Mouse (Mus musculus): Measurements from ENCODE around the gene Gli1. TPM values are rescaled to one million over a fixed set of nuclear protein-coding genes. Genes with fewer than 3 reads are reported as not detected.

The Gli1 gene
- polyA plus RNA-seq, 1 experiment: 19.8 TPM

DNA sequence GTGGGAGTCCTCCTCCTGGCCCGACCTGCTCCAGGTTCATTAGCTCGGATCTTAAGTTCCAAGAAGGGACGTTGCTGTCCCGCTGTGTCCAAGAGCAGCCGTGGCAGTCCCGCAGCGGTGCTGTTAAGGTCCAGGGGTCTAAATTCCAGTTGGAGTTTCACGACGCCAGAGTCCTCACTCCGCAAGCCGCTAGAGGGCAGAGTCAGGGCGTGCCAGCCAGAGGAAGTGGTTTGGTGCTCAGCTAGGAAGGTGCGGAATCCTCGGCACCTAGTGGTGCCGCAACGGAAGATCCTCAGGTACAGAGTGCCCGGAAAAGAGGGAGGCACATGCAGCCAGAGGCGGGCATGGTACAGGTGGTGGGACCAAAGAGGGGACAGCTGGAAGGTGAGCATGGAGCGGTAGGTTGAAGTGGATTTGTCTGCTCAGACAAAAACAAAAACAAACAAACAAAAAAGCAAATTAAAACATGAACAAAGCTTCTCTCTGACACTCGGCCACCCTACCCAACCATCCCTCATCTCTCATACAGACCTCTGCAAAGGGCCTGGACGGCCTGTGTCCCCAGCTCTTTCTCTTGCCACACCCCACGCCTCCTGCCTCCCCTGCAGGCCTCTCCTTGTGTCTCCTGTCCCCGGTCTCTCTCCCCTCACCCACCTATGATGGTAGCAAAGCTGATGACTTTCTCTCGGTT is 9.0 kb upstream of the Gli1 start:
- no peaks in the 10 kb centered on the region for H3K4me1 ChIP-seq (ENCODE audit: control insufficient read depth, insufficient read depth, low read length)
- no peaks in the 10 kb centered on the region for H3K36me3 ChIP-seq (ENCODE audit: control insufficient read depth, insufficient read depth, low read length, poor library complexity, severe bottlenecking)
- TF ChIP-seq CTCF (IDR thresholded peaks at IDR 0.05; ENCODE audit: low read depth, low read length) (peak; percentile 98), EP300 (IDR thresholded peaks at IDR 0.05; ENCODE audit: insufficient read depth, low read depth, low read length) (no peak)
- H3K4me3 ChIP-seq (ENCODE audit: low read depth, low read length): peak overlapping the region; percentile 58
- H3K27me3 ChIP-seq (ENCODE audit: control insufficient read depth, insufficient read depth, low read length, poor library complexity, severe bottlenecking): no peaks in the 10 kb centered on the region
- H3K27ac ChIP-seq (ENCODE audit: insufficient read depth, low read length): no peak overlapping the region
- no peaks in the 10 kb centered on the region for H3K9me3 ChIP-seq (replicated peaks; ENCODE audit: control insufficient read depth, insufficient read depth, low read length, poor library complexity, severe bottlenecking)
- H3K9ac ChIP-seq (ENCODE audit: low read depth, poor library complexity, severe bottlenecking): peak overlapping the region; percentile 6; the same call in 1 of the 2 replicates

GRCm38 (mm10) chr10:127349810-127350209 is 8.0 kb upstream of the Gli1 start:
- Histone ChIP-seq H3K4me3 (ENCODE audit: low read depth, low read length) (no peak overlapping the region), H3K4me1 (ENCODE audit: control insufficient read depth, insufficient read depth, low read length) (no peaks in the 10 kb centered on the region), H3K9ac (ENCODE audit: low read depth, poor library complexity, severe bottlenecking) (no peak overlapping the region), H3K27ac (ENCODE audit: insufficient read depth, low read length) (no peak overlapping the region), H3K36me3 (ENCODE audit: control insufficient read depth, insufficient read depth, low read length, poor library complexity, severe bottlenecking) (no peaks in the 10 kb centered on the region), H3K27me3 (ENCODE audit: control insufficient read depth, insufficient read depth, low read length, poor library complexity, severe bottlenecking) (no peaks in the 10 kb centered on the region), H3K9me3 (replicated peaks; ENCODE audit: control insufficient read depth, insufficient read depth, low read length, poor library complexity, severe bottlenecking) (no peaks in the 10 kb centered on the region)
- TF ChIP-seq POLR2A (IDR thresholded peaks at IDR 0.05; ENCODE audit: insufficient read depth, low read length): no peak
- no peak for TF ChIP-seq CTCF (IDR thresholded peaks at IDR 0.05; ENCODE audit: low read depth, low read length)
- no peak for TF ChIP-seq EP300 (IDR thresholded peaks at IDR 0.05; ENCODE audit: insufficient read depth, low read depth, low read length)

DNA sequence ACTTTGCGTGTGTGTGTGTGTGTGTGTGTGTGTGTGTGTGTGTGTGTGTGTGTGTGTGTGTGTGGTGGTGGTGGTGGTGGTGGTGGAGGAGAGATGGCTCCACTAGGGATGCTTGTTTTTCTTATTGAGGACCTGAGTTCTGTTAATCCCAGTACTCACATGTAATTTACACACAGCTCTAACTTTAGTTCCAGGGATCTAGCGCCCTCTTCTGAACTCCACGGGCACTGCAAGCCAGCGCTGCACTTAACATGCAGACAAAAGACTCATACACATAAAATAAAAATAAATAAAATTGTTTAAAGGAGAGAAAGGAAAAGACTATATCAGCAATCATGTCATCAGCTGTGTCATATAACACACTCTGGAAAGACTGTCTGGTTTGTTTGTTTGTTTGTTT is 7.2 kb upstream of the Gli1 start:
- TF ChIP-seq POLR2A (IDR thresholded peaks at IDR 0.05; ENCODE audit: insufficient read depth, low read length): no peak
- peak; percentile 71 for TF ChIP-seq CTCF (IDR thresholded peaks at IDR 0.05; ENCODE audit: low read depth, low read length)
- no peak for TF ChIP-seq EP300 (IDR thresholded peaks at IDR 0.05; ENCODE audit: insufficient read depth, low read depth, low read length)
- Histone ChIP-seq H3K27me3 (ENCODE audit: control insufficient read depth, insufficient read depth, low read length, poor library complexity, severe bottlenecking) (no peaks in the 10 kb centered on the region), H3K9ac (ENCODE audit: low read depth, poor library complexity, severe bottlenecking) (no peak overlapping the region), H3K4me1 (ENCODE audit: control insufficient read depth, insufficient read depth, low read length) (no peaks in the 10 kb centered on the region), H3K27ac (ENCODE audit: insufficient read depth, low read length) (no peak overlapping the region), H3K9me3 (replicated peaks; ENCODE audit: control insufficient read depth, insufficient read depth, low read length, poor library complexity, severe bottlenecking) (no peaks in the 10 kb centered on the region), H3K36me3 (ENCODE audit: control insufficient read depth, insufficient read depth, low read length, poor library complexity, severe bottlenecking) (no peaks in the 10 kb centered on the region), H3K4me3 (ENCODE audit: low read depth, low read length) (no peak overlapping the region)

GRCm38 (mm10) chr10:127346173-127346572 is 4.4 kb upstream of the Gli1 start:
- Histone ChIP-seq H3K36me3 (ENCODE audit: control insufficient read depth, insufficient read depth, low read length, poor library complexity, severe bottlenecking) (no peaks in the 10 kb centered on the region), H3K4me3 (ENCODE audit: low read depth, low read length) (no peak overlapping the region), H3K27me3 (ENCODE audit: control insufficient read depth, insufficient read depth, low read length, poor library complexity, severe bottlenecking) (no peaks in the 10 kb centered on the region), H3K9ac (ENCODE audit: low read depth, poor library complexity, severe bottlenecking) (no peak overlapping the region), H3K4me1 (ENCODE audit: control insufficient read depth, insufficient read depth, low read length) (no peaks in the 10 kb centered on the region), H3K27ac (ENCODE audit: insufficient read depth, low read length) (no peak overlapping the region), H3K9me3 (replicated peaks; ENCODE audit: control insufficient read depth, insufficient read depth, low read length, poor library complexity, severe bottlenecking) (no peaks in the 10 kb centered on the region)
- TF ChIP-seq CTCF (IDR thresholded peaks at IDR 0.05; ENCODE audit: low read depth, low read length) (no peak), POLR2A (IDR thresholded peaks at IDR 0.05; ENCODE audit: insufficient read depth, low read length) (no peak), EP300 (IDR thresholded peaks at IDR 0.05; ENCODE audit: insufficient read depth, low read depth, low read length) (no peak)

DNA sequence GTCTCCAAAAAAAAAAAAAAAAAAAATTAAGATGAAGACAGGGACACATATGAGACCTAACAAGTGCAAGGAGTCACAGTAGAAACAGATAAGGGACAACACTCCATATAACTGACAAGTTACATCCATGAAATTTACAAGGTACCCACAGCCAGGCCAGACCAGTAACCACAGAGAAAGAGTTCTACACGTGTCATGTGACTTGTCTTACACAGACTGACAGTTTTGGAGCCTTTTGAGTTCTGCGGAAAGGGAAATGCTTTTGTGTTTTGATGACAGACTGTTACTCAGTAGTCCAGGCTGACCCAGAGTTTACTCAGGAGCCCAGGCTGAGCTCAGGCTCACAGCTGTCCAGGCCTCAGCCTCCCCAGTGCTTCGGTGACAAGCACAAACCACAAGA is 1.3 kb upstream of the Gli1 start:
- no peak overlapping the region for H3K27ac ChIP-seq (ENCODE audit: insufficient read depth, low read length)

DNA sequence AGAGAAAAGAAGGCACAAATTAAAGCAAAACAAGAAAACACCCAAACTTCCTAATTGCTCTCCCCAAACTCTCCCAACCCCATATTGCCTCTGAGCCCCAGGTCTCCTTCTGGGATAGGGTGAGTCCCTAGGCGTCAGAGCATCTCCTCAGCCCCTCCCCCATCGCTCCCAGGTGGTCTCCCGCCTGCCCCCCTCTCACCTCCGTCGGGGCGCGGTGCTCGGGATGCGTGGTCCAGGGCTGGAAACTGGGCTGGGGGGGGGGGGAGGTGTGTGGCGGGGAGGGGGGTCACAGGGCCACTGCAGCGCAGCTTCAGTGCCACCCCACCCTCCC is 449 bp downstream of the Gli1 start:
- Histone ChIP-seq H3K27ac (ENCODE audit: insufficient read depth, low read length) (peak overlapping the region; percentile 94), H3K4me1 (ENCODE audit: control insufficient read depth, insufficient read depth, low read length) (no peaks in the 10 kb centered on the region), H3K9ac (ENCODE audit: low read depth, poor library complexity, severe bottlenecking) (peak overlapping the region; percentile 88), H3K4me3 (ENCODE audit: low read depth, low read length) (peak overlapping the region; percentile 94), H3K27me3 (ENCODE audit: control insufficient read depth, insufficient read depth, low read length, poor library complexity, severe bottlenecking) (no peaks in the 10 kb centered on the region), H3K9me3 (replicated peaks; ENCODE audit: control insufficient read depth, insufficient read depth, low read length, poor library complexity, severe bottlenecking) (no peaks in the 10 kb centered on the region), H3K36me3 (ENCODE audit: control insufficient read depth, insufficient read depth, low read length, poor library complexity, severe bottlenecking) (no peaks in the 10 kb centered on the region)
- TF ChIP-seq CTCF (IDR thresholded peaks at IDR 0.05; ENCODE audit: low read depth, low read length) (no peak), EP300 (IDR thresholded peaks at IDR 0.05; ENCODE audit: insufficient read depth, low read depth, low read length) (no peak), POLR2A (IDR thresholded peaks at IDR 0.05; ENCODE audit: insufficient read depth, low read length) (no peak)

More for the DNA sequence above, 1.3 kb upstream of the Gli1 start:
- no peaks in the 10 kb centered on the region for H3K27me3 ChIP-seq (ENCODE audit: control insufficient read depth, insufficient read depth, low read length, poor library complexity, severe bottlenecking)
- no peaks in the 10 kb centered on the region for H3K36me3 ChIP-seq (ENCODE audit: control insufficient read depth, insufficient read depth, low read length, poor library complexity, severe bottlenecking)
- no peaks in the 10 kb centered on the region for H3K9me3 ChIP-seq (replicated peaks; ENCODE audit: control insufficient read depth, insufficient read depth, low read length, poor library complexity, severe bottlenecking)
- no peak overlapping the region for H3K9ac ChIP-seq (ENCODE audit: low read depth, poor library complexity, severe bottlenecking)
- TF ChIP-seq POLR2A (IDR thresholded peaks at IDR 0.05; ENCODE audit: insufficient read depth, low read length) (no peak), CTCF (IDR thresholded peaks at IDR 0.05; ENCODE audit: low read depth, low read length) (no peak), EP300 (IDR thresholded peaks at IDR 0.05; ENCODE audit: insufficient read depth, low read depth, low read length) (no peak)
- H3K4me3 ChIP-seq (ENCODE audit: low read depth, low read length): no peak overlapping the region
- no peaks in the 10 kb centered on the region for H3K4me1 ChIP-seq (ENCODE audit: control insufficient read depth, insufficient read depth, low read length)
